Mouse (Mus musculus) forelimb bud, embryonic 11.5 days (tissue): ENCODE results near the gene Ets1.

Experiments used
- DNase-seq: peaks from one replicate; pipeline ENCODE4 v3.0.0-alpha.2; 2012; ENCODE audit warnings: low read depth, low spot score

Gene Ets1

DNA sequence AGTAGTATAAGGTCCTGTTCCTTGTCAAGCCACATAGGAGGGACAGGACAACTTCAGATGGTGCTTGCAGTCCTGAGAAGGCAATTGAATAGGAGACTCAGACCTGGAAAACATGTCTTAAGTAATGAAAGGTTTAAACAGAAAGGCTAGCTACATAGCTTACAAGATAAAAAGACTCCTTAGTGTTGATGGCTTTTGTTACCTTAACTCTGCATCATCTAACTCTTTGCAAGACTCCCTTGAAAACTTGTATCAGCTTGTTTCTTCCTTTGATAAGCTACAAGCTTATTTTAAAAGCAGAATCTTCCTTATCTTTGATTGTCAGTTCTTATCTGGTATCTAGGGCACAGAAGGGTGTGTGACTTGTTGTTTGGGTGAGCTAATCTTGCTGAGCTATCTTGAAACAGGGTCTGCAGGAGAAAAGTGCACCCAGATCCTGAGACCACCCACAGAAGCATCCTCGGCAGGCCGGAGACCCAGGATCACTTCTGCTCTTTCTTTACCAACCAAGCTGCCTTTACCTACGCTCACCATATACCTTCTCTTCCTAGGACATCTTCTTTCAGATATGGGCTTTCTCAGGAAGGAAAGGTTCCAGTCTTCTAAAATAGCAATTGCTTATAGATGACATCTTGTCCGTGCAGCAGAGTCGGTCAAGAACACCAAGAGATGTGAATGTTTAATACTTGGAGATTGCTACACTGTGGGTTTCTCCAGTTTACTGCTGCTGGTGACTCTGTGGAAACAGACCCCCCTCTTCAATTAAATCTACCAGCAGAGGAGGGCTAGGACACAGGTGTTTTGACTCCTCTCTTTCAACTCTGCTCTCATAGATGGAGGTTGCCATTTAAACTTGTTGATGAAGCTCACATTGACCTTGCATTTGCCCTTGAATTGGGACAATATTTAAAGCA lies 19.2 kb upstream of the Ets1 start:
- DNase-seq = no peak

- DNase-seq = no peak
Observed at GRCm38 (mm10) chr9:32617430-32617768, 18.6 kb upstream of the Ets1 start.

GRCm38 (mm10) chr9:32618544-32619120 lies 17.4 kb upstream of the Ets1 start:
- no peak for DNase-seq

- DNase-seq = no peak
Observed at GRCm38 (mm10) chr9:32619661-32620060, 16.4 kb upstream of the Ets1 start.

DNA sequence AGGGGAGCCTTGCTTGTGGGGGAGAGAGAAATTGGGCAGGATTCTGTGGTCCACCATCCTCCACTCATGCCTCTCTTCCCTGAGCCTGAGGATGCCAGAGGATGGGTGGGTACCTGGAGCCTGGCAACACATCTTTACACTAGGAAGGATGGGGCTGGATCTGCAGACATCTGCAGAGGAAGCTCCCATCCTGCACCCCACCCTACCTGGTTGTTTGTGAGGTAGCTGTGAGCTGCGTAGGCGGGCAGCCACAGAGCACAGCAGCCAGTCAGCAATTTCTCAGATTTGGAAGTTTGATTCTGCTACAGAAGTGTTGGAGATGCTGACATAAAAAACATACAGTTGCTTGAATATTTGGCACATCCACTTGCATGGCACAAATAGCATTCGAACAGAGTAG lies 15.6 kb upstream of the Ets1 start:
- DNase-seq = no peak

DNA sequence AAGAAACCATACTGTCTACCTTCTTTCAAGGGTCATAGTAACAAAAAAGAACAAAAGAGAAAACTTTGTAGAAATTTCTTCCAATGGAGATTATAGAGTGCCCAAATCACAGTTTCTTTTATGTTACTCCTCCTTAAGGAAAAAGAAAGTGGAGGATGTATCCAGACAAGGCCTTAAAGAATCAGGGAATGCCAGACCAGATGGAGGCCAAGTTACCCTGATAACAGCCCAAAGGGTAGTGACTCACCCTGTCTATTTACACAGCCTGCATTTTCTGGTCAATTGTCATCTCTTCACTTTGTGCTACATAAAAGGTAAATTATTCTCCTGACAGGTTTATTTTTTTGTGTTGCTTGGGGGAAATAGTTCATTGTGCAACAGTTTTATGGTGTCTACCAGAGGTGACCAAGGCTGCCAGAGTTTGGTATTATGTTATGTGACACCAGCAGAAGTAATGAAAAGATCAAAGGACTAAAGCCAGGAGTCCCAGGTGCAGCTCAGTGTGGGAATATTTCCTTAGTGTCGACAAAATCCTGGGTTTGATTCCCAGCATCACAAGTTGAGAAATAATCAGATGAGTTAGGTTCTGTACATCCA lies 6.5 kb upstream of the Ets1 start:
- DNase-seq = no peak

DNA sequence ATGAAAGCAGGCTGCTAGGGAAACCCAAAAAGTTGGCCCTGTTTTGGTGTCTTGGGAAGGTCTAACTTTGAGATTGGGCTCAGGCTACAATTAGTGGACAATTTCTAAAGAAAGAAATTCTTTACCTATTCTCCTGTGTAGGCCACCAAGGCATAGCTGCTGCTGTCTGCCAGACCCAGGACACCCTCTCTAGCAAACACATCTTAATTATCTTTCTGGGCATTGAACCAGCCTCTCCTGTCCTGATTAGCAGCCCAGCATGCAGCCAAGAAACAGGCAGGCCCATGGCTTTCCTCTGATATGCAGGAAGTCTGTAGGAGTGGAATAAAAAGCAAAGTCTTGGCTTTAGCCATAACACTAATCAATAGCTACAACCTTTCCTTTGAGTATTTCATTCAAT lies 4.7 kb upstream of the Ets1 start:
- DNase-seq = no peak

DNA sequence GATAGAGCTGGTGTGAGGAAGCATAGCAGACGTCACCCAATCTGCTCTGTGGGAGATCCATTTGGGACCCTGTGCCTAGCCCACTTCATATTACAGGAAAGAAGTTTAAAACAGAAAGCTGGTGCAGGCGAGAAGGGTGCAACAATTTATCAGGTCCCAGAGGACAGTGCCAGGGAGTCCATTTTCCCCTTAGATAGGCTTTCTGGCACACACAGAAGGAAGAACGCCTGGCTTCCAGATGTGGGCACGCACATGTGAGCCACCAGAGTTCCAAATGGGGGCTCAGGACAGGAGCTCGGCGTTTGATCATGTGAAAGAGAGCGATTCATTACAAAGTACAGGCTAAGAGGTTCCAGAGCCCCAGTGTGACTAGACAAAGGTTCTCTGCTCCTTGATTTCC lies 3.8 kb upstream of the Ets1 start:
- DNase-seq = peak; percentile 41

- DNase-seq = no peak
Observed at GRCm38 (mm10) chr9:32644981-32645380, 9.0 kb downstream of the Ets1 start.

DNA sequence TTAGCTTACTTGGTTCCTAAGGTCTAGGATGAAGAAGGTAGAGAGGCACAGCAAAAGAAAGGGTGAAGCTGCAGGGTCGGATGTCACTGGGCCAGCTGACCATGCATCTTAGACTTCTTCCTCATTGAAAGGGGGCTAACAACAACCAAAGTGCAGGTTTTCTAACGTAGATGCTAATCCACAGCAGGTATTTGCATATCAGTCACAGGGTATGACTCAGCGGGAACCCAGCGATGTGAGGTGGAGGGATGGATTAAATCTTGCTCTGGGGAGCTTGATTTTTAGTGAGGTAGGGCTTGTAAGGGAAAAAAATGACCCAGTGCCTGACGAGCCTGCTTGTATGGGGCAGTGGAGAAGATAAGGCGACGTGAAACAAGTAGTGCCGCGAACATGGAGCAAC lies 9.5 kb downstream of the Ets1 start:
- no peak for DNase-seq

- no peak for DNase-seq
Observed at GRCm38 (mm10) chr9:32646539-32647258, 10.7 kb downstream of the Ets1 start.

DNA sequence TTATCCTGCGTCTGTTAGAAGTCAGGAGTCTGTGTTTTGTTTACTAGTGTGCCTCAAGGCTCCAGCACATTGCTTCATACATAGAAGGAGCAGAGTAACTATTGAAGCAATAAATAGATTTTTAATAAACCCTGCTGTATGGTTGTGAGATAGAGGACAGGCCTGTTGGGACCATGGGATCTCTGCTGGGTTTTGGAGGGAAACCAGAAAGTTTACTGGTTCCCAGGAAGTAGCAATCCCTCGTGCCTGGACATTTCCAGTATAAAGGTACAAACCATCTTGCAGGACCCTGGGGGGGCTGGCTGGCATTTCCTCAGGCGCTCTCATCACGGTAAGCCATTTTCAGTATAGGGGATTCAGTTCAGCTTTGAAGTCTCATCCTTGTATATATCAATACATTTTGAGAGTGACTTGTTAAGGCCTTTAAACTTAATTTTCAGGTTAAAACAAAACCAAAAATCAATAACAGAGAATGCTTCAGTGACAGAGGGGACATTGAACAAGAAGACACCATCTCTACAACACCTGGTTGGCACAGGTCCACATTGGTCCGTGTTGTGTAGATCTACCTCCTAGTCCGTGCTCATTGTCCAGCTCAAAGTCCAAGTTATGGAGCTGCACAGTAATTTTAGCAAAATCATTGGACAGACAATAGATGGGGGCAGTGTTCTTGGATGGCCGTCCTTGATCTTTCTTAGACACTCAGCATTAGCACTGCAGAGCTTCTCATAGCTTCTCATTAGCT lies 11.7 kb downstream of the Ets1 start:
- DNase-seq = no peak

- DNase-seq = no peak
Observed at GRCm38 (mm10) chr9:32648286-32648685, 12.3 kb downstream of the Ets1 start.

DNA sequence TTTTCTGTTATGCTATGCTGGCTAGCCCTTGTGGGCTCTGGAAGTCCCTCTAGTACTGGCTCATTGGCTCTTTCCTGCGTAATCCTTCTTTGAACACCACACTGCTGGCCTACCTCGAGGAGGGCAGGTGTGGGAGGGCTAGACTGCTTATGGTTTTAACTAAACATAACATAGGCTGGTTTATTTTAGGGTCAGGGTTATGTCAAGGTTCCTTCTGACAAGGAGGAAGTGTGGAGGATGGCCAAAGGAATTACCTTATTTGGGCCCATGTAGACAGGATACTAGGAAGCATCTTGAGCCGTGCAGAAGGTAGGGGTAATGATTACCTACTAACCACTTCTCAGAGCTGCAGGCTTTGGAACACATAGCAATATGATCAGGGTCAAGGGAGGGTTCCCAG lies 14.7 kb downstream of the Ets1 start:
- no peak for DNase-seq

DNA sequence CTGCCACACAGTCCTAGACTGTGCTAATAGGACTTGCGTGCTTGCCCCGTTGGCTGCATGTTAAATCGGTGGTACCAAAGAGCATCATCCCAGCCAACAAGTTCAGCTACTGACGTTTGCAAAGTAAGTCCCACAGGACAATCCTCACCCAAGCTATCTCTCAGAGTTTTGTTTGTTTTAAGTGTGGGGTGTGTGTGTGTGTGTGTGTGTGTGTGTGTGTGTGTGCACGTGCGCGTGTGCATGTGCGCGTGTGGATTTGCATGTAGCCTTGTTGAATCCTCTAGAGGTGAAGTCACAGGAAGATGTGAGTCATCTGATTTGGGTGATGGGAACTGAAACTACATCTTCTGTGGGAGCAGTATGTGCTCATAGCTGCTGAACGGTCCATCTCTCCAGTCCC lies 16.1 kb downstream of the Ets1 start:
- no peak for DNase-seq

- DNase-seq = no peak
Observed at GRCm38 (mm10) chr9:32654305-32654704, 18.3 kb downstream of the Ets1 start.

GRCm38 (mm10) chr9:32656351-32656844 lies 20.4 kb downstream of the Ets1 start:
- no peak for DNase-seq

DNA sequence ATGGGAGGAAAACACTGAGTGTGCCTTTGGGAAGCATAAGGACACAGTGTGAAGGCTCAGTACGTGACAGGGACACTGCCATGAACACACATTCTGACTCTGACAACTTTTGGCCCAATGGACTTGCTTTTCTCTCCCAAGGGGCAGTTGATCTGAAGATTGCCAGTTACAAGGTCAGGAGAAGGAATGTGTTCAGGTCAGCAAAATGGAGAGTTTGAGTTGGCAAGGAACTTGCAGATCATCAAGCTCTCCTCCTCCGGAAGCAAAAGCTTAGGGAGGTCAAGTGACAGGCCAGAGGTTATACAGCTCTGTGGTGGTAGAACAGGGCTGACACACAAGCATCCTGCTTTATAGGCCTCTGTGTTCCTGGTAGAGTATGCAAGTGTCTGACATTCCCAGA lies 21.1 kb downstream of the Ets1 start:
- DNase-seq = no peak

GRCm38 (mm10) chr9:32660406-32660960 lies 24.5 kb downstream of the Ets1 start:
- no peak for DNase-seq

- DNase-seq = no peak
Observed at GRCm38 (mm10) chr9:32661071-32661470, 25.1 kb downstream of the Ets1 start.

DNA sequence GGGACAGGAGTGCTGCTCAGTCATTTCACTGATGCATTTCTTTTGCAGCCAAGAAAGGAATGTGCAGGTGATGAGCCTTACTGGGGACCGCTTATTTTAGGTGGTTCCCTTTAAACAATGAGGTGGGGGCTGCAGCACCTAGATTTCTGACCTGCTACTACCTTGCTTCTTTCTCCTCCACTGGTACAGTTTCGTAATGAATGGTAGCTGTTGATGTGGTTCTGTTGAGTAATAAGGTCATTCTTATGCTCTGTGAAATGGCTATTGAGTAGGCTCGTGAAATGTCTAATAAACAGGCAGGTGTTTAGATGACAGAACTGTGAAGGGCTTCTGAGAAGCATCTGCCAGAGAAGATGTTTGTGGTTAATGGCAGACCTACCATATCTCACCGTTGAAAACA lies 25.5 kb downstream of the Ets1 start:
- no peak for DNase-seq
